Mouse (Mus musculus): ENCODE results near the gene Gm28635.

Gene Gm28635

DNA sequence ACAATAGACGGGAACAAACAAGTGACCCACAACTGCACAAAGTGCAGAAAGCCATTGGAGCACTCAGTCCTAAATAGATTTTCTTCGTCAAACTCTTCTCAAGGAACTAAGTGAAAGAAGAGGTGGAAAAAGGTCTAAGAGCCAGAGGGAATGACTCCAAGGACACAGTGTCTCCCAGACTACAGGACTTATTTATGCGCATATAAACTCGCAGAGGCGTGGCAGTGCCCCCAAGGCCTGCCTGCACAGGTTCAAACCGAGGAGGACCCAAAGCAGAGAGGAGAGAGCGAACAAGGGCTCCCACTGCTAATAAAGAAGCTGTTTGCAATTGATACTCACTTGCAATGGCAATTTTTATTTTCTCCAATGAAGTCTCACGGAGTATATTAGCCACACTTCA is 92.1 kb downstream of the Gm28635 start:
- DNase-seq (ENCODE audit: low read depth, low spot score): no peak

- peak; percentile 76 for DNase-seq (ENCODE audit: low read depth, low spot score)
These were observed 95.6 kb downstream of the Gm28635 start for GRCm38 (mm10) chr2:84582286-84582685.

DNA sequence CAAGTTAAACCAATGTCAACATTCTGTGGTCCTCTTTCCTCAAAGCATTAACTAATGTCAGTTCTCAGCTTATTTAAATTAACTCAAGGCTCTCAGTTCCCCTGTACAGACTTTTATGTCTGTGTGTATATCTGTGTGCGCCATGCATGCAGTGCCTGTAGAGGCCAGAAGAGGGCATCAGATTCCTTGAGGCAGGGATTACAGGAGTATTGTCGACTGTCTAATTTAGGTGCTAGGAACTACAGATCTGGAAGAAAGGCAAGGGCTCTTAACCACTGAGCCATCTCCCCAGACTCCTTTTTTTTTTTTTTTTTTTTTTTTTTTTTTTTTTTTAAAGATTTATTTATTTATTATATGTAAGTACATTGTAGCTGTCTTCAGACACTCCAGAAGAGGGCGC is 96.6 kb downstream of the Gm28635 start:
- DNase-seq (ENCODE audit: low read depth, low spot score): peak; percentile 8

DNA sequence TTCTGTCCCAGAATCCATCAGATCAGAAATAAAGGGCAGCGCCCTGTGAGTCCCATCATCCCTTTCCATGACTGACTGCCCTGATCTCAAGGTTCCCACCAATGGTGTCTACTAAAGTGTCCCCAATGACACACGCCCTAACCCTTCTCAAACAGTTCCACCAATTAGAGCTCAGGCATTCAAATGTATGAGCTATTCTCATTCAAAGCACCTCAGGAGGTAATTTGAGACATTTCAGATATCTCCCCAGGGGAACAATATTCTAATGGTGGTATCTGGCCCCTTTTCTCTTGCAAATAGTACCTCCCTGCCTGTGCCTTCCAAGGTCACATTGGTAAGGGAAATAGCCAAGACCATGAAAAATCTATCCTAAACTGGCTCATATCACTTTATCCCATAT is 98.5 kb downstream of the Gm28635 start:
- DNase-seq (ENCODE audit: low read depth, low spot score): no peak

- no peak for DNase-seq (ENCODE audit: low read depth, low spot score)
These were observed 103.7 kb downstream of the Gm28635 start for GRCm38 (mm10) chr2:84574130-84574529.

- no peak for DNase-seq (ENCODE audit: low read depth, low spot score)
These were observed 120.8 kb downstream of the Gm28635 start for GRCm38 (mm10) chr2:84556888-84557514.
